Mouse (Mus musculus) lung, embryonic 16.5 days (tissue): Measurements from ENCODE around the gene Fam117b. TPM values are rescaled to one million over a fixed set of nuclear protein-coding genes. Genes with fewer than 3 reads are reported as not detected.

Experiments
- ATAC-seq: fragments of 200-750 bp; cut with Nextera tagmentation; 2 replicates; pipeline ENCODE4 v1.8.0; 2017; ENCODE audit warnings: low read depth, mild to moderate bottlenecking, moderate library complexity
- H3K27ac ChIP-seq: fragments of 300-500 bp; sonication (generic); 2 replicates; pipeline ENCODE4 v1.5.1; 2014; ENCODE audit warnings: mild to moderate bottlenecking, control low read depth, low read length
- H3K27me3 ChIP-seq: fragments of 300-500 bp; sonication (generic); 2 replicates; pipeline ENCODE4 v1.6.1; 2014; ENCODE audit warnings: low read depth, low read length, mixed read lengths; ENCODE audit not compliant: control insufficient read depth, insufficient read depth
- H3K36me3 ChIP-seq: fragments of 300-500 bp; sonication (generic); 2 replicates; pipeline ENCODE4 v1.6.1; 2014; ENCODE audit warnings: low read length; ENCODE audit not compliant: control insufficient read depth, insufficient read depth
- H3K4me1 ChIP-seq: fragments of 300-500 bp; sonication (generic); replicated peaks from 2 replicates; pipeline ENCODE4 v1.6.1; 2014; ENCODE audit warnings: low read length, mixed read lengths; ENCODE audit not compliant: control insufficient read depth, insufficient read depth
- H3K4me2 ChIP-seq: fragments of 300-500 bp; sonication (generic); 2 replicates; pipeline ENCODE4 v1.6.1; 2014; ENCODE audit warnings: low read depth, low read length, control low read depth
- H3K4me3 ChIP-seq: fragments of 300-500 bp; sonication (generic); 2 replicates; pipeline ENCODE4 v1.5.1; 2014; ENCODE audit warnings: mild to moderate bottlenecking, low read length, control low read depth
- H3K9ac ChIP-seq: fragments of 300-500 bp; sonication (generic); 2 replicates; pipeline ENCODE4 v1.6.1; 2014; ENCODE audit warnings: low read length, control low read depth
- H3K9me3 ChIP-seq: fragments of 300-500 bp; sonication (generic); 2 replicates; pipeline ENCODE4 v1.6.1; 2016; ENCODE audit warnings: low read length; ENCODE audit not compliant: control insufficient read depth
- WGBS: fragments of 180-500 bp; shearing (Covaris S2); extraction: QIAGEN DNeasy Blood & Tissue Kit; methylation state at CpG from one replicate; pipeline ENCODE4 v1.1.7; 2014; 5-methylcytosine and 5-hydroxymethylcytosine counted together
- polyA plus RNA-seq: library from polyadenylated mRNA; unstranded; fragments of >200 nt; fragmentation: Nextera tagmentation; extraction: Ambion mirVana; gene quantifications from 2 replicates; pipeline ENCODE4 v1.2.1, GENCODE M21; 2015

Fam117b gene
- polyA plus RNA-seq, 1 experiment from 2014 or later, result 8.9 TPM

DNA sequence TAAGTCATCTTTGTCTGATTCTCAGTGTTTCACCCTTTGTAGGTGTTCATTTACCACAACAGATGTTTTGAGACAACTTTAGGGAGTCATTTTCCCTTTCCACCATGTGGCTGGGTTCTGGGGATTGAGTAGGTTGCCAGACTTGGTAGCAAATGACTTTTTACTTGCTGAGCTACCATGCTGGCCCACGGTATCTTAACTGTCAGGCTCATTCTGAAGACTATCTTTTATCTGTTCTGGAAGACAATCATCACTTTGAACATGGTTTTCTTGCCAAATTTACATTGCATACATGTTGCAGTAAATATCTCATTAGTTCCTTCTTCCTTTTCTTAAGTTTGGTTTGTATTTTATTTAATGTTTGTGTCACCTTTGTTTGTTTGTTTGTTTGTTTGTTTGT is 33.2 kb downstream of the Fam117b start:
- H3K27me3 ChIP-seq, result no peaks in the 10 kb centered on the region
- no peak overlapping the region for H3K27ac ChIP-seq
- H3K4me3 ChIP-seq, result no peak overlapping the region
- no peaks in the 10 kb centered on the region for H3K9me3 ChIP-seq
- ATAC-seq, result no peak
- no peak overlapping the region for H3K4me2 ChIP-seq
- WGBS, result 48% methylated on average over 1 of the region's 1 CpGs
- 0 out of 2 replicates have a peak, but pooled peaks cover 6% of the 10 kb centered on the region for H3K36me3 ChIP-seq
- no peak overlapping the region for H3K9ac ChIP-seq
- peaks cover 21% of the 10 kb centered on the region for H3K4me1 ChIP-seq

GRCm38 (mm10) chr1:59947509-59947908 is 34.7 kb downstream of the Fam117b start:
- H3K9ac ChIP-seq, result no peak overlapping the region
- no peak overlapping the region for H3K27ac ChIP-seq
- H3K36me3 ChIP-seq, result 0 out of 2 replicates have a peak, but pooled peaks cover 7% of the 10 kb centered on the region
- no peaks in the 10 kb centered on the region for H3K27me3 ChIP-seq
- no peak overlapping the region for H3K4me3 ChIP-seq
- H3K9me3 ChIP-seq, result no peaks in the 10 kb centered on the region
- no peak for ATAC-seq
- H3K4me1 ChIP-seq, result peaks cover 14% of the 10 kb centered on the region
- no peak overlapping the region for H3K4me2 ChIP-seq
- WGBS, result 95% methylated on average over 4 of the region's 4 CpGs

DNA sequence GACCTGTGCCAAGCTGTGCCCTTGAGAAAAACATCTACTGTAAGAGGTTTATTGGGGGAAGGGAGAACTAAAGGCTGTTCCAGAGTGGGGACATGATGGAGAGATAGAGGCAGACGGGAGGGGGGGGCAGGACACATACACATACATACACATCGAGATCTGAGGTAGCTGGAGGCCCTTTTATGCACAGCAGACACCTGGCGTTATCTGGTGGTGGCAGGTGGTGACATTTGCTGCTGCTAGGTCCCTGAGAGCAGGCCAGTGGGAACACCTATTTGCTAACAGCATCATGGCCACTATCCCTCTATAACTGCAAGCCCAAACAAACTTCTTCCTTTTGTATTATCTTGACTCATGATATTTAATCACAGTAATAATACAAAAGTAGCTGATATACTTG is 44.4 kb downstream of the Fam117b start:
- no peak for ATAC-seq
- Histone ChIP-seq H3K4me2 (no peak overlapping the region), H3K36me3 (peaks cover 7% of the 10 kb centered on the region), H3K27ac (no peak overlapping the region), H3K4me3 (no peak overlapping the region), H3K9ac (no peak overlapping the region), H3K9me3 (no peaks in the 10 kb centered on the region), H3K27me3 (no peaks in the 10 kb centered on the region), H3K4me1 (no peaks in the 10 kb centered on the region)
- 69% methylated on average over 3 of the region's 3 CpGs for WGBS

DNA sequence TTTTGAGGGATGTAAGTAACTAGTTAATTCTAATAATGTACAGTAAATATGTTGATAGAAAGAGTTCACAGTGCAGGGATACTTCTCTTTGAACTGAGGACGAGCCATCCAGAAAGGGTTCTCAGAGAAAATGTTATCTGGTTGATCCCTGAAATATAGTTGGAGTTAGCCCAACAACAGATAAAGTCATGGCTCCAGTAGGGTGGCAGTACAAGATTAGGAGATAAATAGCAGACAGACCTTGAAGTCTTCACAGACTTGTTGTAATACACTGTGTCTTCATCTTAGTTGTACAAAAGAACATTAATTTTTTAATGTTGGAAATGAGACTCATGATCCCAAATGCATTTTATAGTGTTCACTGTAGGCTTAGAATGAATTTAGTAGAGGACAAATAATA is 47.1 kb downstream of the Fam117b start:
- 81% methylated on average over 1 of the region's 1 CpGs for WGBS
- no peak for ATAC-seq

GRCm38 (mm10) chr1:59966171-59966785 is 53.5 kb downstream of the Fam117b start:
- 61% methylated on average over 6 of the region's 6 CpGs for WGBS
- no peaks in the 10 kb centered on the region for H3K4me1 ChIP-seq
- no peak for ATAC-seq
- no peak overlapping the region for H3K9ac ChIP-seq
- H3K9me3 ChIP-seq, result no peaks in the 10 kb centered on the region
- no peak overlapping the region for H3K4me3 ChIP-seq
- peak overlapping the region; percentile 40; the same call in 1 of the 2 replicates for H3K27ac ChIP-seq
- H3K36me3 ChIP-seq, result peaks cover 14% of the 10 kb centered on the region
- H3K27me3 ChIP-seq, result no peaks in the 10 kb centered on the region
- H3K4me2 ChIP-seq, result no peak overlapping the region

More for the DNA sequence above, 47.1 kb downstream of the Fam117b start:
- H3K27me3 ChIP-seq, result no peaks in the 10 kb centered on the region
- H3K27ac ChIP-seq, result no peak overlapping the region
- no peaks in the 10 kb centered on the region for H3K4me1 ChIP-seq
- H3K9me3 ChIP-seq, result no peaks in the 10 kb centered on the region
- H3K9ac ChIP-seq, result no peak overlapping the region
- H3K4me2 ChIP-seq, result no peak overlapping the region
- peaks cover 6% of the 10 kb centered on the region; the same call in 1 of the 2 replicates for H3K36me3 ChIP-seq
- no peak overlapping the region for H3K4me3 ChIP-seq

DNA sequence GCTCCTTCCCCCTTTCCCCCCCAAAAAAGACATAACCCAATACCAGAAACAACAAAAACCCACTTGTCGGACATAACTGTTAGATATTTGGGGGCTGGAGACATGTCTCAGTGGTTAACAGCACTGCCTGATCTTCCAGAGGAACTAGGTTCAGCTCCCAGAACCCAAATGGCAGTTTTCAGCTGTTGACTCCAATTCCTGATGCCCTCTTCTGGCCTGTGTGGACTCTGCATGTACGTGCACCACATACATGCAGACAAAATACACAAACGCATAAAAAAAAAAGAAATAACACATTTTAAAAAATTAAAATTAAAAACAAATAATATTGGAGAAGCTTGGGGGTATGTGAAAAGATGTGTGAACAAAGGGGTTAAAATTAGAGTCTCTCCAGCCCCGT is 54.5 kb downstream of the Fam117b start:
- WGBS, result 84% methylated on average over 4 of the region's 4 CpGs
- no peak for ATAC-seq
- Histone ChIP-seq H3K9me3 (no peaks in the 10 kb centered on the region), H3K4me2 (no peak overlapping the region), H3K36me3 (peaks cover 19% of the 10 kb centered on the region), H3K4me3 (no peak overlapping the region), H3K27ac (no peak overlapping the region), H3K27me3 (no peaks in the 10 kb centered on the region), H3K9ac (no peak overlapping the region), H3K4me1 (no peaks in the 10 kb centered on the region)

- Histone ChIP-seq H3K4me1 (no peaks in the 10 kb centered on the region), H3K27ac (no peak overlapping the region), H3K4me2 (no peak overlapping the region), H3K9me3 (no peaks in the 10 kb centered on the region), H3K4me3 (no peak overlapping the region), H3K36me3 (peaks cover 12% of the 10 kb centered on the region), H3K27me3 (no peaks in the 10 kb centered on the region), H3K9ac (no peak overlapping the region)
- no peak for ATAC-seq
Measured at GRCm38 (mm10) chr1:59986626-59987025, 73.8 kb downstream of the Fam117b start.

- H3K9me3 ChIP-seq, result no peaks in the 10 kb centered on the region
- H3K27me3 ChIP-seq, result no peaks in the 10 kb centered on the region
- no peak overlapping the region for H3K27ac ChIP-seq
- no peak overlapping the region for H3K9ac ChIP-seq
- H3K36me3 ChIP-seq, result peaks cover 8% of the 10 kb centered on the region
- H3K4me3 ChIP-seq, result no peak overlapping the region
- H3K4me1 ChIP-seq, result no peaks in the 10 kb centered on the region
- no peak for ATAC-seq
- 88% methylated on average over 3 of the region's 3 CpGs for WGBS
- H3K4me2 ChIP-seq, result no peak overlapping the region
Measured at GRCm38 (mm10) chr1:59987399-59988040, 74.7 kb downstream of the Fam117b start.

GRCm38 (mm10) chr1:59995646-59996045 is 82.8 kb downstream of the Fam117b start:
- H3K4me2 ChIP-seq, result no peak overlapping the region
- 0 out of 2 replicates have a peak, but pooled peaks cover 2% of the 10 kb centered on the region for H3K4me1 ChIP-seq
- 51% methylated on average over 3 of the region's 3 CpGs for WGBS
- H3K27me3 ChIP-seq, result no peaks in the 10 kb centered on the region
- no peak overlapping the region for H3K9ac ChIP-seq
- H3K27ac ChIP-seq, result no peak overlapping the region
- no peaks in the 10 kb centered on the region for H3K36me3 ChIP-seq
- no peaks in the 10 kb centered on the region for H3K9me3 ChIP-seq
- ATAC-seq, result no peak
- no peak overlapping the region for H3K4me3 ChIP-seq
